Mouse (Mus musculus): Measurements from ENCODE around the gene Bcas1. TPM values are rescaled to one million over a fixed set of nuclear protein-coding genes. Genes with fewer than 3 reads are reported as not detected.

Bcas1 gene
- total RNA-seq, 1 experiment = 2.9 TPM

- peak; percentile 87 for DNase-seq (ENCODE audit: low read depth, low spot score)
- peaks cover 0 to 4% of the 10 kb centered on the region in 2 experiments; a peak in 1 of 4 replicates for H3K4me1 ChIP-seq (ENCODE audit: control insufficient read depth in 2 of 2, insufficient read depth in 2 of 2, low read length in 2 of 2, poor library complexity in 1 of 2)
- in situ Hi-C loops (cut with MboI; ENCODE audit: low sequenced_read_pairs in 2 of 2, unreplicated experiment in 2 of 2) = no loop called here
- H3K36me3 ChIP-seq (ENCODE audit: control insufficient read depth, insufficient read depth, low read length, poor library complexity, severe bottlenecking) = no peaks in the 10 kb centered on the region
- no peaks in the 10 kb centered on the region for H3K9me3 ChIP-seq (ENCODE audit: control insufficient read depth, insufficient read depth, low read depth, low read length)
- 0 out of 2 replicates have a peak overlapping the region, but pooled peaks have one; percentile 27 for H3K9ac ChIP-seq (ENCODE audit: insufficient read depth, low read depth, low read length, poor library complexity, severe bottlenecking)
- TF ChIP-seq MAFK (IDR thresholded peaks at IDR 0.05; ENCODE audit: insufficient read depth, low read depth, low read length) (no peak), HCFC1 (IDR thresholded peaks at IDR 0.05; ENCODE audit: borderline replicate concordance, insufficient read depth, low read length) (no peak), CHD2 (IDR thresholded peaks at IDR 0.05; ENCODE audit: low read depth, low read length) (no peak), ZC3H11A (IDR thresholded peaks at IDR 0.05; ENCODE audit: borderline replicate concordance, low read depth, low read length) (no peak), ZNF384 (IDR thresholded peaks at IDR 0.05; ENCODE audit: low read depth, low read length) (no peak)
- H3K4me3 ChIP-seq (ENCODE audit: insufficient read depth in 1 of 2, low read depth in 1 of 2, low read length in 2 of 2, poor library complexity in 1 of 2, severe bottlenecking in 1 of 2) = peak overlapping the region in 1 of 2 experiments; percentile 30; a peak in 1 of 4 replicates
- no peak overlapping the region for H3K27ac ChIP-seq (ENCODE audit: insufficient read depth, low read depth, low read length, poor library complexity, severe bottlenecking)
Observed at GRCm38 (mm10) chr2:170354963-170355367, 72.7 kb downstream of the Bcas1 start.

- H3K4me1 ChIP-seq (ENCODE audit: control insufficient read depth in 2 of 2, insufficient read depth in 2 of 2, low read length in 2 of 2, poor library complexity in 1 of 2) = peaks cover 0 to 3% of the 10 kb centered on the region in 2 experiments; a peak in 2 of 4 replicates
- no peaks in the 10 kb centered on the region for H3K9me3 ChIP-seq (ENCODE audit: control insufficient read depth, insufficient read depth, low read depth, low read length)
- H3K27ac ChIP-seq (ENCODE audit: insufficient read depth, low read depth, low read length, poor library complexity, severe bottlenecking) = no peak overlapping the region
- in situ Hi-C loops (cut with MboI; ENCODE audit: low sequenced_read_pairs in 2 of 2, unreplicated experiment in 2 of 2) = no loop called here
- DNase-seq (ENCODE audit: low read depth, low spot score) = no peak
- no peak overlapping the region for H3K4me3 ChIP-seq (ENCODE audit: insufficient read depth in 1 of 2, low read depth in 1 of 2, low read length in 2 of 2, poor library complexity in 1 of 2, severe bottlenecking in 1 of 2)
- no peaks in the 10 kb centered on the region for H3K36me3 ChIP-seq (ENCODE audit: control insufficient read depth, insufficient read depth, low read length, poor library complexity, severe bottlenecking)
- no peak overlapping the region for H3K9ac ChIP-seq (ENCODE audit: insufficient read depth, low read depth, low read length, poor library complexity, severe bottlenecking)
- no peak for TF ChIP-seq HCFC1 (IDR thresholded peaks at IDR 0.05; ENCODE audit: borderline replicate concordance, insufficient read depth, low read length)
- TF ChIP-seq MAFK (IDR thresholded peaks at IDR 0.05; ENCODE audit: insufficient read depth, low read depth, low read length) = no peak
- TF ChIP-seq CHD2 (IDR thresholded peaks at IDR 0.05; ENCODE audit: low read depth, low read length) = no peak
- no peak for TF ChIP-seq ZNF384 (IDR thresholded peaks at IDR 0.05; ENCODE audit: low read depth, low read length)
- no peak for TF ChIP-seq ZC3H11A (IDR thresholded peaks at IDR 0.05; ENCODE audit: borderline replicate concordance, low read depth, low read length)
Observed at GRCm38 (mm10) chr2:170352273-170352672, 75.4 kb downstream of the Bcas1 start.

GRCm38 (mm10) chr2:170351847-170352246, 75.8 kb downstream of the Bcas1 start:
- no peak overlapping the region for H3K9ac ChIP-seq (ENCODE audit: insufficient read depth, low read depth, low read length, poor library complexity, severe bottlenecking)
- H3K36me3 ChIP-seq (ENCODE audit: control insufficient read depth, insufficient read depth, low read length, poor library complexity, severe bottlenecking) = no peaks in the 10 kb centered on the region
- no peak overlapping the region for H3K27ac ChIP-seq (ENCODE audit: insufficient read depth, low read depth, low read length, poor library complexity, severe bottlenecking)
- in situ Hi-C loops (cut with MboI; ENCODE audit: low sequenced_read_pairs in 2 of 2, unreplicated experiment in 2 of 2) = no loop called here
- H3K4me3 ChIP-seq (ENCODE audit: insufficient read depth in 1 of 2, low read depth in 1 of 2, low read length in 2 of 2, poor library complexity in 1 of 2, severe bottlenecking in 1 of 2) = no peak overlapping the region
- TF ChIP-seq ZNF384 (IDR thresholded peaks at IDR 0.05; ENCODE audit: low read depth, low read length) (no peak), HCFC1 (IDR thresholded peaks at IDR 0.05; ENCODE audit: borderline replicate concordance, insufficient read depth, low read length) (no peak), MAFK (IDR thresholded peaks at IDR 0.05; ENCODE audit: insufficient read depth, low read depth, low read length) (no peak), ZC3H11A (IDR thresholded peaks at IDR 0.05; ENCODE audit: borderline replicate concordance, low read depth, low read length) (no peak), CHD2 (IDR thresholded peaks at IDR 0.05; ENCODE audit: low read depth, low read length) (no peak)
- no peaks in the 10 kb centered on the region; a peak in 2 of 4 replicates for H3K4me1 ChIP-seq (ENCODE audit: control insufficient read depth in 2 of 2, insufficient read depth in 2 of 2, low read length in 2 of 2, poor library complexity in 1 of 2)
- no peaks in the 10 kb centered on the region for H3K9me3 ChIP-seq (ENCODE audit: control insufficient read depth, insufficient read depth, low read depth, low read length)
- DNase-seq (ENCODE audit: low read depth, low spot score) = no peak

DNA sequence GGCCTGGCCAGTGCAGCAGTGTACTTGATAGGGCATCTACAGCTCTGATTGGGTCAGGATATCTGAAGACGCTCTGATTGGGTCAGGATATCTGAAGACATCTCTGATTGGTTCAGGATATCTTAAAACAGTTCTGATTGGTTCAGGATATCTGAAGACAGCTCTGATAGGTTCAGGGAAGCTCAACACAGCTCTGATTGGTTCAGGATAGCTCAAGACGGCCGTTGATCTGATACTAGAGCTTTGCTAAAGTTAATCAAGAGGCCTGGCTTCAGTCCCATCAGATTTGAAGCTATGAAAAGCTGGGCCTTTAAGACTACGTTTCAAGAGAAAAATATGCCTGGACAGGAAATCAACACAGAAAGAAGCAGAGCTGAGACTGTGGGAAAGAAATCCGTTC, 77.9 kb downstream of the Bcas1 start:
- in situ Hi-C loops (cut with MboI; ENCODE audit: low sequenced_read_pairs in 2 of 2, unreplicated experiment in 2 of 2) = no loop called here
- Histone ChIP-seq H3K9ac (ENCODE audit: insufficient read depth, low read depth, low read length, poor library complexity, severe bottlenecking) (no peak overlapping the region), H3K36me3 (ENCODE audit: control insufficient read depth, insufficient read depth, low read length, poor library complexity, severe bottlenecking) (no peaks in the 10 kb centered on the region), H3K27ac (ENCODE audit: insufficient read depth, low read depth, low read length, poor library complexity, severe bottlenecking) (no peak overlapping the region), H3K4me3 (ENCODE audit: insufficient read depth in 1 of 2, low read depth in 1 of 2, low read length in 2 of 2, poor library complexity in 1 of 2, severe bottlenecking in 1 of 2) (no peak overlapping the region), H3K9me3 (ENCODE audit: control insufficient read depth, insufficient read depth, low read depth, low read length) (no peaks in the 10 kb centered on the region), H3K4me1 (ENCODE audit: control insufficient read depth in 2 of 2, insufficient read depth in 2 of 2, low read length in 2 of 2, poor library complexity in 1 of 2) (peaks cover 2 to 5% of the 10 kb centered on the region in 2 experiments; a peak in 3 of 4 replicates)
- no peak for DNase-seq (ENCODE audit: low read depth, low spot score)
- TF ChIP-seq CHD2 (IDR thresholded peaks at IDR 0.05; ENCODE audit: low read depth, low read length) (peak; percentile 91), ZC3H11A (IDR thresholded peaks at IDR 0.05; ENCODE audit: borderline replicate concordance, low read depth, low read length) (no peak)

DNA sequence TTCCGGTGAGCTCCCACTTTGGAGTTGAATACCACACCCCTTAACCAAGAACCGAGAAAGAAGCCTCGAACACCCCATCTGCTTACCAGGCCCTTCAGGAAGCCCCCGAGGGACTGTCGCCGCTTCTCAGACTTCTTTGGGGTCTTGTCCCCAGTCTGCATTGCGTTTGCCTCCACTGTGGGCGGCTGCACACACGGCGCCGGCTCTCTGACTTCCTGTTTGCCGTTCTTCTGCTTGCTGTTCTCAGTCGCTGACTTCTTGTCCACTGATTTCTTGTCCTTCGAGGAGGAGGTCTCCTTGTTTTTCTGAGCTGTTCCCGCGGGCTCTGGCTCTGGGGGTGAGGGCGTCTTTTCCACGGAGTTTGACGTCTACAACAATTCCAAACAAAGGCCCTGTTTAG, 78.5 kb downstream of the Bcas1 start:
- Histone ChIP-seq H3K9ac (ENCODE audit: insufficient read depth, low read depth, low read length, poor library complexity, severe bottlenecking) (no peak overlapping the region), H3K36me3 (ENCODE audit: control insufficient read depth, insufficient read depth, low read length, poor library complexity, severe bottlenecking) (no peaks in the 10 kb centered on the region), H3K9me3 (ENCODE audit: control insufficient read depth, insufficient read depth, low read depth, low read length) (no peaks in the 10 kb centered on the region), H3K4me1 (ENCODE audit: control insufficient read depth in 2 of 2, insufficient read depth in 2 of 2, low read length in 2 of 2, poor library complexity in 1 of 2) (peaks cover 2 to 8% of the 10 kb centered on the region in 2 experiments; a peak in 3 of 4 replicates), H3K27ac (ENCODE audit: insufficient read depth, low read depth, low read length, poor library complexity, severe bottlenecking) (no peak overlapping the region), H3K4me3 (ENCODE audit: insufficient read depth in 1 of 2, low read depth in 1 of 2, low read length in 2 of 2, poor library complexity in 1 of 2, severe bottlenecking in 1 of 2) (peak overlapping the region in 1 of 2 experiments; percentile 23; a peak in 1 of 4 replicates)
- in situ Hi-C loops (cut with MboI; ENCODE audit: low sequenced_read_pairs in 2 of 2, unreplicated experiment in 2 of 2) = no loop called here
- no peak for DNase-seq (ENCODE audit: low read depth, low spot score)
- TF ChIP-seq ZNF384 (IDR thresholded peaks at IDR 0.05; ENCODE audit: low read depth, low read length) = no peak
- no peak for TF ChIP-seq MAFK (IDR thresholded peaks at IDR 0.05; ENCODE audit: insufficient read depth, low read depth, low read length)
- TF ChIP-seq HCFC1 (IDR thresholded peaks at IDR 0.05; ENCODE audit: borderline replicate concordance, insufficient read depth, low read length) = no peak
- no peak for TF ChIP-seq ZC3H11A (IDR thresholded peaks at IDR 0.05; ENCODE audit: borderline replicate concordance, low read depth, low read length)
- no peak for TF ChIP-seq CHD2 (IDR thresholded peaks at IDR 0.05; ENCODE audit: low read depth, low read length)

Measured in ES-E14 (cell line).